Mouse (Mus musculus) mouse embryonic stem cell (cell line): ENCODE measurements around the gene Gm47985.
"Not testable (repeated sequence)": the region's sequence is repeated elsewhere in the genome, so short reads cannot be mapped to it uniquely, and the experiment has no call there.

Source experiments
- in situ Hi-C, 2 experiments: fragments of 300-500 bp; cut with MboI; formaldehyde crosslinking; loops; 1 replicate in 1 of 2; 3 replicates in 1 of 2; pipeline ENCODE4 v1.14.3; 2019 to 2020; ENCODE audit warnings: low sequenced_read_pairs in 2 of 2, low pct_unique_long_range_greater_than_20kb in 1 of 2, mixed read lengths in 1 of 2; ENCODE audit not compliant: unreplicated experiment in 1 of 2

The Gm47985 gene

GRCm38 (mm10) chr1:151209824-151210355 lies 27.6 kb downstream of the Gm47985 start, which contains the start of gene Gm47996:
Gene Gm47996 (plus strand): TSS chr1:151210131.
- in situ Hi-C loops: not testable (repeated sequence)

GRCm38 (mm10) chr1:151211666-151212065 lies 29.3 kb downstream of the Gm47985 start:
- in situ Hi-C loops: not testable (repeated sequence)

- in situ Hi-C loops: no loop called here
Measured at GRCm38 (mm10) chr1:151214862-151215261, 32.5 kb downstream of the Gm47985 start.

DNA sequence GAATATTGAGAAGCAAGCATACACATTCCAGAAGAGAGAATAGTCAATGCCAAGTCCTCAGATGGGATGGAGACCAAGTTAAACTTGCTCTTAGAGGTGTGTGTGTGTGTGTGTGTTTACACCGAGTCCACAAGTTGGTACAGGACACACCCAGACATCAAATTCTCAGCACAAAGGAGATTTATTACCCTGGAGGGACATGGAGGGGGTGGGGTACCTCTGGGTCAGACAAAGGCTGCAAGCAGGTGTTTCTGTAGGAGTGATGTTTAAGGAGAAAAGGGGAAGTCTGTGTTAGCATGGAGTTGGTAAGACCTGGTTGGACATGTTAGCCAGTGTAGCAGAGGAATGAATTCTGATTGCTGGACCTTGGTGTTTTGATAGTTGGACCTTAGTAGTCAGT lies 33.6 kb downstream of the Gm47985 start:
- in situ Hi-C loops: no loop called here

DNA sequence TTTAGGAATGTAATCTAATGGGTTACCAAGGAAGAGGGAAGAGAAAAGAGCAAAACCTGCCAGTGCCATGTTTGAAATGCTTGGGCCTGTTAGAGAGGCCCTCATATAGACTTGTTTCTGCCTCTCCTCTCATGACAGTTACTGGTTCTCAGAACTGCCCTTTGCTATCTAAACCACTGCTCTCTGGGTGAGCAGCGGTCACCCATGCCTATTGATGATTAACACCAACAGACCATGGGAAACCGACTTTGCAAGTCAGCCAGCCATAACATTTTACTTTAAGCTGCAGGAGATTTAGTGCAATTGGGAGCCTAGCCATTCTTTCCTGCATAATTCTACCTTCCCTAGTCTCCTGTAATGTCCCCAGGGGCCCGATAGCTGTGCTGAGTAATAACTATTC lies 34.1 kb downstream of the Gm47985 start:
- in situ Hi-C loops: no loop called here

GRCm38 (mm10) chr1:151219045-151219444 lies 36.7 kb downstream of the Gm47985 start:
- in situ Hi-C loops: no loop called here

DNA sequence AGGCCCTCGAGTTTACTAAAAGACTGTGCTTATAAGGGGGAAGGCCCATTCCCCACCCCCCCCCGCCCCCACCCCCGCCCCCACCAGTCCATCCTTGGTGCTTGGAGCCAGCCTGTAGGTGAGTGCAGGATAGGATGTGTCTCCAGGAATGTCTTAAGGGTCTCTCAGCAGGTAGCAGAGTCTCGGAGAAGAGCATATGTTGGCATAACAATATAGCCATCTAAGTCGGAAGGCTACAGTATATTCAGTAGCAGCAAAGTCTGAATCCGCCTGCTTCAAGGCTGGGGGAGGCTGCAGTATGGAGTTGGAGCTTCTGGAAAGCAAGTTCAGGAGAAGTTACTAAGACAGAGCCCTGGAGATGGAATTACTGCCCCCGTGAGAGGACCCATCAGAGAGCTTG lies 37.8 kb downstream of the Gm47985 start:
- in situ Hi-C loops: no loop called here

GRCm38 (mm10) chr1:151222561-151223267 lies 40.4 kb downstream of the Gm47985 start:
- in situ Hi-C loops: no loop called here

DNA sequence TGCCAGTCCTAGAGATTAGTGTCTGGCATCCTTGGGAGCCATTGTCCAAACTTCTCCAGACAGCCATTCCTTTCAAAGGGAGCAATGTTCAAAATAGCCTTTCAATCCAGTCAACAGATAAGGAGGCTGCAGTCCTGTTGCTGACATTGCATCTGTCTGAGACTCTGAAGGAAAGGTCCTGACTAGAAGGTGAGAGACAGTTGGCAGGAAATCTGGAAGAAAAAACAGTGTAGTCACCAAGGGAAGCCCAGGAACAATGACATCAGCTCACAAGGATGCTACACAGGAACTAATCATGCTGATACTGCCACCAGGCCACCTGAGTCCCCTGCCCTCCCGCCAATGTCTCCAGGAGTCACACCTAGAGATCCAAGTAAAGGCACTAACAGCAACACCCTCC lies 41.0 kb downstream of the Gm47985 start:
- in situ Hi-C loops: no loop called here

DNA sequence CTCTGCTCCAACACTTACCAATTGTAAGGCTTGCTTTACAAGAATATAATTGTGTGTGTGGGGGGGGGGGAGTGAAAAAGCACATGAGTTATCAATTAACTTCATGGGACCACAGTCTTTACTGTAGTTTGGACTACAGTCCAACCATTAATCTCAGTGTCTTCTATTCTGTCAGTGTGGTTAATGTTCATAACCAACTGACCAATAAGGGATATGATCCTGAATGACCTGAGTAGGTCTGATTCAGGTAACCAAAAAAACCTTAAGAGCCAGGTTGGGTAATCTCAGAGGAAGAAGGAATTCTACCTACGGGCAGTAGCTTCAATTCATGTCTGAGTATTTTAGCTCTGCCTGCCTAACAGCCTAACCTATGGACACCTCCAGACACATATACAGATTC lies 42.2 kb downstream of the Gm47985 start:
- in situ Hi-C loops: no loop called here

GRCm38 (mm10) chr1:151227506-151227905 lies 45.2 kb downstream of the Gm47985 start:
- in situ Hi-C loops: no loop called here

DNA sequence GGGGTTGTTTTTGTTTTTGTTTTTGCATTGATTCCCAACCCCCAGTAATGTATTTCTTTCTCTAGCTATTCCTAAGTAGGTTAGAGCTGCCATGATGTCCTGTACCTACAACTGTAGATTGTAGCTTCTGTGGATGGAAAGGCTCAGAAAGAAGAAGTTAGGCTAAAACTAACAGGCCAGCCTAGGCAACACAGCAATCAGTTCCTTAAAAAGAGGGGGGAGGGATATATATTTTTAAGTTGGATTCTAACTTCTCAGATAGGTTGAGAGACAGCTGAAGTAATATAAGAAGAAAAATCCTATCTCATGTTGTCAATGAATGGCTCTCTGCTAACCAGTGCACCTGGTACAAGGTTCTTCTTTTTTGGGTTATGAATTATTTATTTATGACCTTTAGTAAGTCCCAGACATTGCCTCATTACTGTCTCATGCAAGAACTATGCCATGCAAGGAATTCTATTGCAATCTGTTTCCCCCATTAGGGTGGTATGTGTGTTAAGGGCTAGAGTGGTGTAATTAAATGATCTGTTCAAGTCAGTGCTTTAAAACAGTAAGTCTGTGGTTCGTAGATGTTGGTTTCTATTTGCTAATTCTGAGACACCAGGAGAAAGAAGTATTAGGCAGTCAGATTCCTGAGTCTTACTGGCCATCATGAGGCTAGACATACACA lies 46.1 kb downstream of the Gm47985 start:
- in situ Hi-C loops: no loop called here

- in situ Hi-C loops: no loop called here
Measured at GRCm38 (mm10) chr1:151232346-151232745, 50.0 kb downstream of the Gm47985 start.

DNA sequence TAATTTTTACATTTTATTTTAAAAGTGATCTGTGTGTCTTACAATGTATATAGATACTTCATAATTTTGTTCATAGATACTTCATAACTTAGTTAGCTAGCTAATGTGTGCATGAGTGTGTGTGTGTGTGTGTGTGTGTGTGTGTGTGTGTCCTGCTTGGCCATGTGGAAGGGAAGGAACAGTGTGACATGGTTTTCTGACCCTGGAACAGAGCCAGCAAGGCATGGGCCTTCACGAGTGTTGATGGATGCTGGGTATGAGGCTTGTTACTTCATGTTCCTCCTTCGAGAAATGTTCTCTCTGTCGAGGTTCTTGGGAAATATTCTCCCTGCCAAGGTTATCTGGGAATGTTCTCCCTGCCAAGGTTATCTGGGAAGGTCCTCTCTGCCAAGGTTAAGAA lies 51.4 kb downstream of the Gm47985 start:
- in situ Hi-C loops: no loop called here
